Mouse (Mus musculus): ENCODE data around the gene Smim15. TPM values are rescaled to one million over a fixed set of nuclear protein-coding genes. Genes with fewer than 3 reads are reported as not detected.

The Smim15 gene
- total RNA-seq, 1 experiment, result 54.5 TPM

DNA sequence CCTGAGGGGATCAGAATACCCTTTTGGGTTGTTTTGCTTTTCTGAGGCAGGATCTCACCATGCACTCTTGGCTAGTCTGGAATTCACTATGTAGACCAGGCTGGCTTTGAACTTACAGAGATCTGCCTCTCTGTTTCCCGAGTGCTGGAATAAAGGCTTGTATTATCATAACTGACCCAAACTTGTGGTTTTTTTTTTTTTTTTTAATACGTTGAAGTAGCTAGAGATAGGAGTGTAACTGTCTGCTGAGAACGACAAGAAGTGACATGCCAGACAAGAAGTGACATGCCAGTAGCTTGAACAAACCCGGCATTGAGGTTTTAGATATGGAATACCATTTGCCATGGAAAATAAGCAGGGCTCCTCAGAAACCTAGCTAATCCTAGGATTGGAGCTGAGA is 11.5 kb upstream of the Smim15 start:
- H3K9me3 ChIP-seq (ENCODE audit: control insufficient read depth, insufficient read depth, low read depth, low read length), result no peaks in the 10 kb centered on the region
- H3K27ac ChIP-seq (ENCODE audit: insufficient read depth, low read depth, low read length, poor library complexity, severe bottlenecking), result no peak overlapping the region
- no peak overlapping the region for H3K4me3 ChIP-seq (ENCODE audit: insufficient read depth in 1 of 2, low read depth in 1 of 2, low read length in 2 of 2, poor library complexity in 1 of 2, severe bottlenecking in 1 of 2)
- H3K9ac ChIP-seq (ENCODE audit: insufficient read depth, low read depth, low read length, poor library complexity, severe bottlenecking), result no peak overlapping the region
- no peak for DNase-seq (ENCODE audit: low read depth, low spot score)
- in situ Hi-C loops (cut with MboI; ENCODE audit: low sequenced_read_pairs in 2 of 2, unreplicated experiment in 2 of 2), result no loop called here
- H3K4me1 ChIP-seq (ENCODE audit: control insufficient read depth in 2 of 2, insufficient read depth in 2 of 2, low read length in 2 of 2, poor library complexity in 1 of 2), result no peaks in the 10 kb centered on the region
- no peaks in the 10 kb centered on the region for H3K36me3 ChIP-seq (ENCODE audit: control insufficient read depth, insufficient read depth, low read length, poor library complexity, severe bottlenecking)
- TF ChIP-seq MAFK (IDR thresholded peaks at IDR 0.05; ENCODE audit: insufficient read depth, low read depth, low read length) (no peak), HCFC1 (IDR thresholded peaks at IDR 0.05; ENCODE audit: borderline replicate concordance, insufficient read depth, low read length) (no peak), ZC3H11A (IDR thresholded peaks at IDR 0.05; ENCODE audit: borderline replicate concordance, low read depth, low read length) (no peak), ZNF384 (IDR thresholded peaks at IDR 0.05; ENCODE audit: low read depth, low read length) (no peak), CHD2 (IDR thresholded peaks at IDR 0.05; ENCODE audit: low read depth, low read length) (no peak)

DNA sequence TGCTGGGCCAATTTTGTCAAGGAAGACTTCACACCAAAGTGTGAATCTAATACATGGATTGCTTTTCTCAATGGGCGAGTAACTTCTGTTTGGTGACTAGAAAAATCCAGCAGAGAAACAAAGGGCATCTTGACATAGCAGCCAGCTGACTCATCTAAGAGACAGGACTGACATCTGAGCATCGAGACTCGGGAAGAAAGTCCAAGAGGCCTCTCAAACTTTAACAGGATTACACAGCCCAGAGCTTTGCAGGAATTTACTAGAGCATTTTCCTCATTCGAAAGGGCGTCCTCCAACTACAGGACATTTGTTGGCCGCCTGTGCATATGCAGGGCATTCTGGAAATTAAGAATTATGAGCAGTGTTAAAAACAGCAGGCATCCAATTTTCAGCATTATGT is 4.9 kb upstream of the Smim15 start:
- no peak overlapping the region for H3K4me3 ChIP-seq (ENCODE audit: insufficient read depth in 1 of 2, low read depth in 1 of 2, low read length in 2 of 2, poor library complexity in 1 of 2, severe bottlenecking in 1 of 2)
- no peaks in the 10 kb centered on the region for H3K36me3 ChIP-seq (ENCODE audit: control insufficient read depth, insufficient read depth, low read length, poor library complexity, severe bottlenecking)
- DNase-seq (ENCODE audit: low read depth, low spot score), result no peak
- H3K9me3 ChIP-seq (ENCODE audit: control insufficient read depth, insufficient read depth, low read depth, low read length), result no peaks in the 10 kb centered on the region
- TF ChIP-seq HCFC1 (IDR thresholded peaks at IDR 0.05; ENCODE audit: borderline replicate concordance, insufficient read depth, low read length) (no peak), ZC3H11A (IDR thresholded peaks at IDR 0.05; ENCODE audit: borderline replicate concordance, low read depth, low read length) (no peak), MAFK (IDR thresholded peaks at IDR 0.05; ENCODE audit: insufficient read depth, low read depth, low read length) (no peak), ZNF384 (IDR thresholded peaks at IDR 0.05; ENCODE audit: low read depth, low read length) (no peak), CHD2 (IDR thresholded peaks at IDR 0.05; ENCODE audit: low read depth, low read length) (no peak)
- in situ Hi-C loops (cut with MboI; ENCODE audit: low sequenced_read_pairs in 2 of 2, unreplicated experiment in 2 of 2), result no loop called here
- no peak overlapping the region for H3K27ac ChIP-seq (ENCODE audit: insufficient read depth, low read depth, low read length, poor library complexity, severe bottlenecking)
- no peak overlapping the region for H3K9ac ChIP-seq (ENCODE audit: insufficient read depth, low read depth, low read length, poor library complexity, severe bottlenecking)
- peaks cover 2 to 7% of the 10 kb centered on the region in 2 experiments; a peak in 2 of 4 replicates for H3K4me1 ChIP-seq (ENCODE audit: control insufficient read depth in 2 of 2, insufficient read depth in 2 of 2, low read length in 2 of 2, poor library complexity in 1 of 2)

DNA sequence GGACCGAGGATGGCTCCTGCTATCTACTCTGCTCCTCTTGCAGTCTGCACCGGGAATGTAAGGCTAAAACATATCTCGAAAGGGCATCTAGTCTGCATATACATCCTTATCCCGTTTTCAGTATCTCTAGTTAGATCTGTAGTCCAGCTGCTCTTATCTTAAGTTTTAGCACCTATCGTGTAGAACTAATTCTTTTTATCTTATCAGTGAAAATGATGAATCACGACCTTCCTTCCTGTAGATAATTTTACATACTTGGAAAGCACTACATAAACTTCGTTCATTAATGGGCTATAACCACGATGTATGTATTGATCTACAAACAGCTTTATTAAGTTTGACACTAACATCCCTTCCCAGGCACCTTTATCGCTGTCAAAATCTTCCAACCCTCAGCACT is 4.3 kb upstream of the Smim15 start:
- in situ Hi-C loops (cut with MboI; ENCODE audit: low sequenced_read_pairs in 2 of 2, unreplicated experiment in 2 of 2), result no loop called here
- H3K27ac ChIP-seq (ENCODE audit: insufficient read depth, low read depth, low read length, poor library complexity, severe bottlenecking), result no peak overlapping the region

DNA sequence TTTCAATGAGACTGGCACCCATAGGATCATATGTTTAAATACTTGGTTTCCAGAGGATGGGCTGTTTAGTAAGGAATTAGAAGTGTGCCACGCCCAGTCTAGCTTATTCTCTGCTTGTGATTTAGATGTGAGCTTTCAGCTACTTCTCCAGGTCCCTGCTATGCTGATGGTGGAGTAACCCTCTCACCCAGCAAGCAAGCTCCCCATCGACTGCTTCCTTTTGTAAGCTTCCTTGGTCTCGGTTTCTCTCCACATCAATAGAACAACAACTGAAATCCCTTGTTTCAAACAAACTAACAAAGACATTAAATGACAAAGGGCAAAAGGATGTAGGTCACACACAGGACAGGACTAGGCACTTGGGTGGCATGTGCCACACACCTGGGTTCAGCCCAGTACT is 3.8 kb upstream of the Smim15 start:
- in situ Hi-C loops (cut with MboI; ENCODE audit: low sequenced_read_pairs in 2 of 2, unreplicated experiment in 2 of 2), result no loop called here
- H3K9ac ChIP-seq (ENCODE audit: insufficient read depth, low read depth, low read length, poor library complexity, severe bottlenecking), result no peak overlapping the region
- no peak for DNase-seq (ENCODE audit: low read depth, low spot score)
- H3K9me3 ChIP-seq (ENCODE audit: control insufficient read depth, insufficient read depth, low read depth, low read length), result no peaks in the 10 kb centered on the region
- H3K27ac ChIP-seq (ENCODE audit: insufficient read depth, low read depth, low read length, poor library complexity, severe bottlenecking), result no peak overlapping the region
- no peak overlapping the region for H3K4me3 ChIP-seq (ENCODE audit: insufficient read depth in 1 of 2, low read depth in 1 of 2, low read length in 2 of 2, poor library complexity in 1 of 2, severe bottlenecking in 1 of 2)
- H3K36me3 ChIP-seq (ENCODE audit: control insufficient read depth, insufficient read depth, low read length, poor library complexity, severe bottlenecking), result no peaks in the 10 kb centered on the region
- peaks cover 2 to 7% of the 10 kb centered on the region in 2 experiments; a peak in 2 of 4 replicates for H3K4me1 ChIP-seq (ENCODE audit: control insufficient read depth in 2 of 2, insufficient read depth in 2 of 2, low read length in 2 of 2, poor library complexity in 1 of 2)
- TF ChIP-seq ZC3H11A (IDR thresholded peaks at IDR 0.05; ENCODE audit: borderline replicate concordance, low read depth, low read length), result no peak
- no peak for TF ChIP-seq HCFC1 (IDR thresholded peaks at IDR 0.05; ENCODE audit: borderline replicate concordance, insufficient read depth, low read length)
- TF ChIP-seq CHD2 (IDR thresholded peaks at IDR 0.05; ENCODE audit: low read depth, low read length), result no peak
- TF ChIP-seq MAFK (IDR thresholded peaks at IDR 0.05; ENCODE audit: insufficient read depth, low read depth, low read length), result no peak
- TF ChIP-seq ZNF384 (IDR thresholded peaks at IDR 0.05; ENCODE audit: low read depth, low read length), result no peak

More for the DNA sequence above, 4.3 kb upstream of the Smim15 start:
- no peaks in the 10 kb centered on the region for H3K36me3 ChIP-seq (ENCODE audit: control insufficient read depth, insufficient read depth, low read length, poor library complexity, severe bottlenecking)
- TF ChIP-seq ZNF384 (IDR thresholded peaks at IDR 0.05; ENCODE audit: low read depth, low read length), result no peak
- TF ChIP-seq HCFC1 (IDR thresholded peaks at IDR 0.05; ENCODE audit: borderline replicate concordance, insufficient read depth, low read length), result no peak
- TF ChIP-seq MAFK (IDR thresholded peaks at IDR 0.05; ENCODE audit: insufficient read depth, low read depth, low read length), result no peak
- no peak for TF ChIP-seq CHD2 (IDR thresholded peaks at IDR 0.05; ENCODE audit: low read depth, low read length)
- TF ChIP-seq ZC3H11A (IDR thresholded peaks at IDR 0.05; ENCODE audit: borderline replicate concordance, low read depth, low read length), result no peak
- H3K4me3 ChIP-seq (ENCODE audit: insufficient read depth in 1 of 2, low read depth in 1 of 2, low read length in 2 of 2, poor library complexity in 1 of 2, severe bottlenecking in 1 of 2), result no peak overlapping the region
- H3K9me3 ChIP-seq (ENCODE audit: control insufficient read depth, insufficient read depth, low read depth, low read length), result no peaks in the 10 kb centered on the region
- H3K4me1 ChIP-seq (ENCODE audit: control insufficient read depth in 2 of 2, insufficient read depth in 2 of 2, low read length in 2 of 2, poor library complexity in 1 of 2), result peaks cover 2 to 7% of the 10 kb centered on the region in 2 experiments; a peak in 2 of 4 replicates
- no peak for DNase-seq (ENCODE audit: low read depth, low spot score)
- H3K9ac ChIP-seq (ENCODE audit: insufficient read depth, low read depth, low read length, poor library complexity, severe bottlenecking), result no peak overlapping the region

DNA sequence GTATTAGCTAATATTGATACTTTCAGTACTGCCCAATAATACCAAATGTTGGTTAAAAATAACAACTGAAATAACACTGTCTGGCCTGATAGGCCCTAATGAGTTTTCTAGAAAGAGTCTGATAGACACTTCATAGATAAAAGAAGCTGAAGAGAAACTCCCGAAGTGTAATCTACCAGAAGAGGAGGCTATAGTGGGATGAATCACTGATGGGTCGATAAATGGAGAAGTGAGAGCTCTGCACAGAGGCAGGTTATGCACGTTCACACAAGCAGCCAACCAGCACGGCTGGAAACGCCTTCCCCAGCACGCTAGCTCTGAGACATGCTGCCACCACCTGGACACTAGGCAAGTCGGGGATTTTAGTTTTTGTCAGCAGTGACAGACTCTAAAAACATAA is 2.9 kb upstream of the Smim15 start:
- Histone ChIP-seq H3K9me3 (ENCODE audit: control insufficient read depth, insufficient read depth, low read depth, low read length) (no peaks in the 10 kb centered on the region), H3K9ac (ENCODE audit: insufficient read depth, low read depth, low read length, poor library complexity, severe bottlenecking) (no peak overlapping the region), H3K4me3 (ENCODE audit: insufficient read depth in 1 of 2, low read depth in 1 of 2, low read length in 2 of 2, poor library complexity in 1 of 2, severe bottlenecking in 1 of 2) (no peak overlapping the region), H3K4me1 (ENCODE audit: control insufficient read depth in 2 of 2, insufficient read depth in 2 of 2, low read length in 2 of 2, poor library complexity in 1 of 2) (peaks cover 2 to 11% of the 10 kb centered on the region in 2 experiments; a peak in 3 of 4 replicates), H3K27ac (ENCODE audit: insufficient read depth, low read depth, low read length, poor library complexity, severe bottlenecking) (no peak overlapping the region), H3K36me3 (ENCODE audit: control insufficient read depth, insufficient read depth, low read length, poor library complexity, severe bottlenecking) (no peaks in the 10 kb centered on the region)
- TF ChIP-seq ZC3H11A (IDR thresholded peaks at IDR 0.05; ENCODE audit: borderline replicate concordance, low read depth, low read length) (no peak), ZNF384 (IDR thresholded peaks at IDR 0.05; ENCODE audit: low read depth, low read length) (no peak), HCFC1 (IDR thresholded peaks at IDR 0.05; ENCODE audit: borderline replicate concordance, insufficient read depth, low read length) (no peak), MAFK (IDR thresholded peaks at IDR 0.05; ENCODE audit: insufficient read depth, low read depth, low read length) (no peak), CHD2 (IDR thresholded peaks at IDR 0.05; ENCODE audit: low read depth, low read length) (no peak)
- DNase-seq (ENCODE audit: low read depth, low spot score), result no peak
- in situ Hi-C loops (cut with MboI; ENCODE audit: low sequenced_read_pairs in 2 of 2, unreplicated experiment in 2 of 2), result no loop called here

Measured in ES-E14 (cell line).